Mouse (Mus musculus): ENCODE results near the gene Orc1.

The Orc1 gene

GRCm38 (mm10) chr4:108637721-108638120 lies 58.5 kb downstream of the Orc1 start:
- no peak for DNase-seq

GRCm38 (mm10) chr4:108638752-108639151 lies 59.5 kb downstream of the Orc1 start:
- DNase-seq, result no peak

GRCm38 (mm10) chr4:108664407-108664806 lies 85.2 kb downstream of the Orc1 start:
- DNase-seq, result no peak
